Mouse (Mus musculus) 416B (cell line): ENCODE measurements at regions not wholly inside any gene's neighbourhood (a gene's known extent, or its start where the extent isn't known, plus 50 kb on each side); places are given as distances from the start of the nearest gene placed in this dataset.

ENCODE experiments used
- DNase-seq: peaks from one replicate; pipeline ENCODE4 v3.0.0; 2011; ENCODE audit warnings: low read depth

DNA sequence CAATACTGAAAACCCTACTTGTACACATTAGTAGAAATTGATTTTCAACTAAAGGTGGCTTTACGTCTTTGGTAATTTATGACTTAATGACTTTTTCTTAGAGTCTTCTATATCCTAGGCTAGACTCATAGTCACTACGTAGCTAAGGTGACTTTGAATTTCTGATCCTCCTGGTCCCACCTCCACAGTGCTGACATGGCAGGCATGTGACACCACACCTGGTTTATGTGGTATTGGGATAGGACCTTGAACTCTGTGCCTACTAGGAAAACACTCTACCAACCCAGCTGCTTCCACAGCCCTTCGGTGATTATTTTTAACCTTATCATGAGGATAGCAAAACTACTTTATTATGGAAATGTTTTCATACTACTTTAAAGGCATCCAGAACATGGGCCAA lies 51.5 kb upstream of the D7Ertd443e start:
- no peak for DNase-seq

DNA sequence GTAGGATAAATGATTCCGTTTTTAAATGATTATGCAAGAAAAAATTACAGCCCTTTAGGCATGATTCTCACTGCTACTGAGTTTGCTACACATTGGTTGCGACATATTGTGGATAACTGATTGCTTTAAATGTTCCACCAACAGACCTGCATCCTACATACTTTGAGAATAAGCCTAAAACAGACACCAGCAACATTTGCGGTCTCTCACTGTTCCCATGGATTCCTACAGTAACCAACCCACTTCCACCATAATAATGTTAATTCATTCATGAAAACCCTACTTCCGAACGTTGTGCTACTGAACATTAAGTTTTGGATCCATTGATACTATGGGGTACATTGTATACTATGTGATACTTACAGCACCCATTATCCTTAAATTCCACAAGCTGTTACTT lies 53.8 kb upstream of the D7Ertd443e start:
- no peak for DNase-seq

DNA sequence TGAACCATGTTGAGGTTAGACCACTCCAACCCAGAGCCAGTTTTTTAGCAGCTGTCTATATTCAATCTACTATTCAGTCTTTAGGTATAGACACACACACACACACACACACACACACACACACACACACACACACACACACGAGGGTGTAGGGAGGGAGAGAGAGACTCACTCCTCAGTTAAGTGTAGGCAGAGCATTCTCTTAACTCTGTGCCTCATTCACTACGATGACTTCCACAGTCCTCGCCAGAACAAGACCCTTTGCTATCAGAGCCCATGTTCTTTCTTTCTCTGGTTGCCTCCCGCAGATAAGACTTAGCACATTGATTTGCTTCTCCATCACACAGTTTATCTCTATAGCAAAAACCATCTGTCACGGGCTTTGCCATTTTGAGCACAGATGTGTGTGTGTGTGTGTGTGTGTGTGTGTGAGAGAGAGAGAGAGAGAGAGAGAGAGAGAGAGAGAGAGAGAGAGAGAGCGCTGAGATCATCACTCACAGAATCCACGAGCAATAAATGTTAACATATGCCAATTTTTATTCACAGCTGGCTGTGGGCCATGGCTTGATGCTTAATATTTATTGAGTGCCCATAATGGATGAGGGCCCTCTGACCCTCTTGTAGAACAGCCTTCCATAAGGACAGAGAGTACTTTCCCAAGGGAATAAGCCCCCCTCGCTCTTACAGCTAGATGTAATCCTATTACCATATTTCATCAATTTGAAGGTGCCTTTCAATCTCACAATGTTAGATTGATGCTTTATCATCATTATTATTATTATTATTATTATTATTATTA lies 59.7 kb upstream of the D7Ertd443e start:
- DNase-seq: no peak

DNA sequence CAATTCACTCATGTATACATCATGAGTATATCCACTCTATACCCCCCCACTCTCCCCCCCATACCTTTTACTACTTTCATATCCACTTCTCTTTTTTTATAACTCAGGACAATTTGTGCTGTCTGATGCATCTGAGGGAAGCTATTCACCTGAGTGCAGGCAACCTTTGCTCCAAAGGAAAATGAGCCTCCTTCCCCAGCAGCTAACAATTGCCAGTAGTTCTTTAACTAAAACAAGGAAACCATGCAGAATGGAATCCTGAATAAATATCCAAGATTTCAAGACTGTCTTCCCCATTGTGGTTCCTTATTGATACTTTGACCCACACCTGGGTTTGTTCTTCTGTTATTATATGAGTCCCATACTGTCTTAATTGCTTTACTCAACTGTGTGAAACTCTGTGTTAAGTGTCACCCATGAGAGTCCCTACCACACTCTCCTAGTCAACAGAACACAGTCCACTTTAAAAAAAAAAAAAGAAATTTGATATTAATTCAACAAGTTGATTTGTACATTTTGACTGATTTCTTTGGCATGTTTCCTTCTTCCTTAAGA lies 62.3 kb upstream of the D7Ertd443e start:
- DNase-seq: no peak

DNA sequence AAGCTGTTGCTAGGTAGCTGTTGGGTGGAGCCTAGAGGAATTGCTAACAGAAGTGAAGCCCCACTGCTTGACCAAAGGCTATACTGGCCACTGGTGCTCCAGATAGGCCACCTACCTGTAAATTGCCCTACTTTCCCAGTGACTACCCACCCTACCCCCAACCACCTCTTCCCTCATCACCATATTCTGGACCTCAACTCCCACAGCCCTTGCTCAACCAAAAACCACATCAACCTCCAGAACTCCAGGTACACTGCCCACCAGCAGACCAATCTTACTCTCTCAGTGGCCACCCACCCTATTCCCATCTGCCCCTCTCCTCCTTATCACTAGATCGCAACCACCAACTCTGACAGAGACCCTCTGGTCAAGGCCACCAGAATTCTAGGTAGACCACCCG lies 63.4 kb upstream of the D7Ertd443e start:
- no peak for DNase-seq

DNA sequence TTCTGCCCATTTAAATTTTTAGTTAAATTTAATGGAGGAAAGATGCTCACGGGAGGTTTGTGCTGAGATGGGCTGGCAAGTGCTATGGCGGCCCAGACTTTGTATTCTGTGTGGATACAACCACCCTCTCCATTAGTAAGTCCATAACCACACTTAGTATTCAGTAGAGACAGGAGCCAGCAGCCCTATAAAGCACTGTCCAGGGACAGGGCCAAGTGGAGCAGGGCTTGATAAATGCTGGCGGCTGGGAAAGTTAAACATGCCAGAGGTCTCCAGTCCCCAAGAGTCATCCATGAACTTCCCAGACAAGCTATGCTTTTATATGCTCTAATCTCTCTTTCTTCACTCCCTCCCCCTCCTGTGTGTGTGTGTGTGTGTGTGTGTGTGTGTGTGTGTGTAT lies 77.2 kb upstream of the D7Ertd443e start:
- DNase-seq: no peak

DNA sequence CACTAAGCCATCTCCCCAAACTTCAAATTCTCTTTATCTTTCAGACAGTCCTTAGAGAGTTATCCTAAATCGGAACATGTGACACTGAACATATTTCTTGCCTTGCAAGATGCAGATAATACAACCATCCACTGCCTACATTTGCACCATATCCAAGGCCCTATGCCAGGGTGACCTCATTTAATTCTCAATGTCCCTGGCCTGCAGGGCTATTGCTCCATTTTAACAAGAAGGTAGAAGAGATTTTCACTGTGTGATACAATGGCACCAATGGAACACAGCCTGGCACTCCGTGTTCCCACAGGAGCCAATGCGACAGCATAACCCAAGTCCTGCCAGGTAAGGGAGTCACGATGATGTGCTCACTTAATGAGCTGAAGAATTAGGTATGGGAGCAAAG lies 77.9 kb upstream of the D7Ertd443e start:
- no peak for DNase-seq

DNA sequence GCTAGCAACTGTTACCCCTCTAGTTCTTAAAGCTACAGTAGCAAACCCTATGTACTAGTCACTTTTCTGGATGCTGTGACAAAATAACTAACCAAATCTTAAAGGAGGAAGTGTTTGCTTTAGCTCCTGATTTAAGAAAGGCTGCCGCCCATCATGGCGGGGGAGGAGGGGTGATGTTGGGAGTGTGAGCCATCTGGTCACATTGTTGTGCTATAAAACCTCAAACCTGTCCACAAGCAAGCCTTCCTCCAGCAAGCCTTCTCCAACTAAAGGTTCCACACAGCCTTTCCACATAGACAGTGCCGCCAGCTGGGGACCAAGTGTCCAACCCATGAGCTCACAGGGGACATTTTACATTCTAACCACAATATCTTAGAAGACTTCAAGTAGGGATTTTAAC lies 81.8 kb upstream of the D7Ertd443e start:
- no peak for DNase-seq

DNA sequence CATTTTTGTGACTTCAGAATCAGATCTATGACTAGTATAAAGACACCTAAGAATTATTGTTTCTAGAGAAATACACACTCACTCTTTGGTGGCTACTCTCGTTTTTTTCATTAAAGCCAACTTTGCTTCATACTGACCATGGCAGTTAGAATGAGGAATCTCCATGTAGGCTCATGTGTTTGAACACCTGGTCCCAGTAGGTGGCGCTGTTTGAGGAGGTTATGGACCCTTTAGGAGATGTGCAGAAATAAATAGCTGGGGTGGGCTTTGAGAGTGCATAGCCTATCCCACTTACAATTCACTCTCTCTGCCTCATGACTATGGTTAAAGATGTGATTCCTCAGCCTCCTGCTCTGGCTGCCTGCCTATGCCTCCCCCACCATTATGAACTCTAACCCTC lies 85.8 kb upstream of the D7Ertd443e start:
- no peak for DNase-seq

DNA sequence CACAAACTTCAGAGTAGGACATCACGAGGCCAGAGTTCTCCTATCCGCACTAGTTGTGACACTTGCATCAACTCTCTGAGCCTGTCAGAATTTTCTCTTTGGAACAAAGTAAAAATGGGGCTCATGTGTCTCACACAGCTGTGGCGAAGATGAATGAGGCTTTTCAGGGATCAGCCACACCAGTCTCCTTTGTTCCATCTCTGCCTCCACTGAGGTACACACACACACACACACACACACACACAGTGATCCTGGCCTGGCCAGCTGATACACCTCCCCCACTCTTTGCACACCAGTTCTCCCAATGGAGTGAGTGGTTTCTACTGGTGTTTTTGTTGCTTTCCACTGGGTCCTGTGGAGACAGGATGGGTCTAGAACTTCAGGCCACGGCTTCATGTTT lies 105.9 kb upstream of the D7Ertd443e start:
- no peak for DNase-seq

DNA sequence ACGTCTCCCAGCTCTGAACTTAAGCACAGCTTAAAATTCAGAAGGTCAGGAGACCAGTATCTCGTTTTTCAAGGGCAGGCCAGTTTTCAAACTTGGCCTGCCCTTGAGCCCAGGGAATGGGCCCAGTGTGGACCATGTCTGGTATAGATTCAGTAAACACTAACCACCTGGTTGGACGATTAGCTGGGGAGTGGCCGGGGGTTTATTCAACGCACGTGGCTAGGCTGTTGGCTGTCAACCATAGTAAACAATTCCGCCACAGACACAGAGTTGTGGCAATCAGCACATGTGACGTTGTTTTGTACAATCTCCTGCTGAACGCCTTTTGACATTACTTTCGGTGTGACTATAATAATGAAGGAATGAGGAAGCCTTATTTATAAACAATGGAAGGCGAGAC lies 111.8 kb upstream of the D7Ertd443e start:
- DNase-seq: no peak

DNA sequence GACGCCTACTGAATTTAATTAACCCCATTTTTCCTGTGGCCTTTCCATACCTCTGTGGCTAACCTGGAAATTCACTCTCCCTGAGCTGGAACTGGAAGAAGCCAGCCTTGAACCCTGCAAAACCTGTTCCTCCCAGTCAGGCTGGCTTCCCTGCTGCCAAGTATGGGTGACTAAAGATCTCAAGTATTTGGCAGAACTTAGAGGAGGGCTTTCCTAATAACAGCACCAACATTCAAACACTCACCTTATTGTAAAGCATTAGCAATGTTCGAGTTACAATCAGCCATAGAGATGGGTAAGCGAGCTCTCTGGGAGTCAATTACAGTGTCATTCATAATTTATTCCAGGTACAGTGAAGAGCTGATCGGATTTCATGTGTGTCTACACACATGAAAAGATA lies 112.4 kb upstream of the D7Ertd443e start:
- no peak for DNase-seq

DNA sequence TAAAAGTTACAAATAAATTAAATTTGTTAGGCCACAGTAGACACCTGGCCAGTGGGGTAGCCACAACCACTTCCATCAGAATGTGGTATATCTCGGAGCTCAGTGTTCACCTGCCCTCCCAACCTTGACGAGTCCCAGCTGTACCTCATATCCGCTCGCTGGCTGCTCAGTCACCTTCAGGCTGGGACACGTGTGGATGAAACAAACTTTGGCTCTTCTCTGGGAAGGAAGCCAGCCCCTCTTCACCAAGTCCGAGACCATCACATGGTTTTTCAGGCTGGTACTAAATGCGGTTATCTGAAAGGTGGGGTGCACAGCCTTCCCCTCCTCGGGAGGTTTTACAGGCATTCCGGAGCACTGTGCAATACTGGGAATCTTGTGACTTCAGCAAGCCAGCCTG lies 113.3 kb upstream of the D7Ertd443e start:
- DNase-seq: no peak

DNA sequence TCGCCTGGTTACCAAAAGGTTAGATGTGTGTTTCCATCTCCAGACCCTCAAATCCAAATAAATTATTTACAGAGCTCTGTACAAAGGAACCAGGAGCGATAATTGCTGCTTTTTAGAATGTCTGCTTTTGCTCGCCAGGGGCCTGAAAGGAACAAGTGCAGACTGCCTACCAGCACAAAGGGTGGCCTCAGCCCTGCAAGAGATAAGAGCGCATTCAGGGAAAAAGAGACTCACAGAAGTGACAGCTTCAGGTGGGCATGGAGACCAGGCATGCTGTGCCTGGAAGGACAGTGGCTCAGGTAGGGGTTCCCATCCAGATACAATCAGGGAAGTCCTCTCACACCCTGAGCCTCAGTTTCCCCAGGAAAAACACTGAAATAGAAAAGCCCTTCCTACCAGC lies 114.0 kb upstream of the D7Ertd443e start:
- no peak for DNase-seq

DNA sequence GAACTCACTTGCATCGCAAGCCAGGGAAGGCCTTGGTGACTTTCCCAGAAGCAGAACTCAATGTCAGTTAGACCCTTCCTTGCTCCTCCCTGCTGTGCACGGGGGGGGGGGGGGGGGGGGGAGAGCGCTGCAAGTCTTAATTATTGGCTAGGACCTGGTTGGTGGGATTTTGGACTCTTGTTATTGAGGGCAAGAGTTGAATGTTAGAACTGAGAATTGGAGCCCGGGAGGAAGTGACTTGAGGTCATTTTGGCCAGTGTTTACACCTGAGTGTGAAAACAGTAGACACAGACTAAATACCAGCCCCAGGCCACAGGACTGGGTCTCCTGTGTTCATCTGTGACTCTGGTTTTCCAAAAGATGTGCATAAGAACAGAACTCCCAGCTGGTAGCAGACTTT lies 114.7 kb upstream of the D7Ertd443e start:
- no peak for DNase-seq

DNA sequence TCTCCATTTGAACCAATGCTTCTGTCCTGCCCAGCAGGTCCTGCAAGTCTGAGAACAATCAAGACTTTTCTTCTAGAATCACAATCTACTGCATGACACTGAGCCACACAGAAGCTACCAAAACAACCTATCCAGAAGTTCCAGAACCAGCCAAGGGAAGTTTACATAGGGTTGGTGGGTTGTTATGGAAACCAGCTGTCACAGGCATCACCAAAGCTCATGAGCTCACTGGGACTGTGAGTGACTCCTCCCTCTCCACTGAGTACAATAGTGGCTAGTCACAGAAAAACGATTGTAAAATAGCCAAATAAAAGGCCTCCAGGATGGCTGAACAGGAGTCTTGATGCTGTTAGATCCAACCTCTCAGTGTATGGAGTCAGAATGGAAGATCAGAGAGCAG lies 115.6 kb upstream of the D7Ertd443e start:
- no peak for DNase-seq

DNA sequence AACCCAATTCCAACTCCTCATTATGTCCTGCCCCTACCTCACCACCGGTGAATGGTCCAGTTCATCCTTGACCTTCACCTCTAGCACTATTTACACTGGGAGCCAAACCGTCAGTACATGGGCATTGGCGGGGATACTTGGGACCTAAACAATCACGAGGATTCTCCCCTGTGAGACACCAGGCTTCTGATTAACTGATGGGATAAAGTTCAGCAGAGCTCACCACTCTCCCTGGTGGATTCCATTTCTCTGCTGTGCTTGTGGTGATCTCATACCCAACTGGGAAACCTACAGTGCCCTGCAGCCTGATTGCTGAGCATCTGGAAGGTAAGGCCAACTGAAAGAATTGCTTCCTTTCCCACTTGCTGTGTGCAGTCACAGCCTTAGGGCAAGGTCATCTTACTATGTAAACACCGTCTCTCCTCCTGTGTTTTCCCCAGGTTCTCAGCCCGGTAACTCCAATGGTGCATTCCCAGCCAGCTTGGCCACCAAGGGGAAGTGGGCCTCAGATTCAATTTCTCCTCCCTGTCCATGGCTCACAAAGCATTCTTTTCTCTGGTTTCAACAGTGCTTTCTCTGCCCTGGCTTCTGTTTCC lies 125.0 kb upstream of the D7Ertd443e start:
- no peak for DNase-seq

DNA sequence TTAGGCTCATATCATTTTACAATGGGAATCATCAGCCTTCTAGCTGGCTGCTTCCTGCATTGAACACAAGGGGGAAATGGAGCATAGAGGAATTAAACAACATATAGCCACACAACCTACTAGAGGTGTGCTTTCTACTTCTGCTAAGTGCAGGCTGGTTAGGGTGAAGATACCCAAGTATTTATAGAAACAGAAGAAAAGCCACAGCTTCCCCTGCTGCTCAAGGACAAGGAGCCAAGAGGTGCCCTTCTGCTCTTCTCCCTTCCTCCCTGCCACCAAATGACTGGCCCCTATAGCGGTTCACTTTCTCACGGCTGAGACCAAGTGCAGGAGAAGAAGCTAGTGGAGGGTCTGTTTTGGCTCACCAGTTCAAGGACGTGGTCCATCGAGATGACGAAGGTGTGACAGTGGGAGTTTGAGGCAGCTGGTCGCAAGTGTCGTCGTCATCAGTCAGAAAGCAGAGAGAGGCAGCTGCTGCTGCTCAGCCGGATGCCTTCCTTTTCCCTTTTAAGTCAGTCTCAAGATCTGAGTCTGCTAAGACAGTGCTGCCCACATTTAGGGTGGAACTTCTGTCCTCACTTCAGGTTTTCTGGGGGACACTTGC lies 134.0 kb upstream of the D7Ertd443e start:
- DNase-seq: no peak

DNA sequence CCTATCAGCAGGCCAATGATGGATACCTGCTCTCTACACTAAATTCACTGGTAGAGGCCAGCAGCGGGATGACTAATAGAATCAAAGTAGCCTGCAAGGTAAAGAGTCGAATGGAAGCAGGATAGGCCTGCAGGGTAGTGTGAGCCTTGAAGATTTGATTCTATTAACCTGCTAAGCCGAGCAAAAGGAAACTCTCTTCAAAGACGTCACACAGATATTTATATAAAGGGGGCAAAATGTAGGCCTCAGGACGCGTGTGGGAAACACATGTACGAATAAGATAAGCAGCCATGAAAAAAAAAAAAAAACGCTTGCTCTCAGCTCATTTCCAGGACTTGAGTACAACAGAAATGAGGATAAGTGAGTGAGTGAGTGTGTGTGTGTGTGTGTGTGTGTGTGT lies 138.4 kb upstream of the D7Ertd443e start:
- DNase-seq: no peak

DNA sequence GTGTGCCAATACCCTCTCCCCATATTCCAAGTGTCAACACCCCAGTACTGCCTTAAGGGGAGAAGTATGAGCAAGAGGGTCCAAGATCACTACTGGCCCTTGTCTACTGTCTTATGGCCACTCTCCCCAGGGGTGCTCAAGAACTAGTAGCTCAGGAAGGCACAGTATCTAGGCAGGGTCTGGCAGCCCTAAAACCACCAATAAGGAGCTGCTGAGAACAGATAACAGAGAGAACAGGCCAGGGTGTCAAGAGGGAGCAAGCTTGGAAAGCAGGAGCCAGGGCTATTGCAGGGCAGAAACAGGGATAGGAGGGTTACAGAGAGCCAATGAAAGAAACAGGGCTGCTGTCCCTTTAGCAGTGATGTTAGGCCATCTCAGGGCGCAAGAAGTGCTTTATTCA lies 139.6 kb upstream of the D7Ertd443e start:
- DNase-seq: no peak

DNA sequence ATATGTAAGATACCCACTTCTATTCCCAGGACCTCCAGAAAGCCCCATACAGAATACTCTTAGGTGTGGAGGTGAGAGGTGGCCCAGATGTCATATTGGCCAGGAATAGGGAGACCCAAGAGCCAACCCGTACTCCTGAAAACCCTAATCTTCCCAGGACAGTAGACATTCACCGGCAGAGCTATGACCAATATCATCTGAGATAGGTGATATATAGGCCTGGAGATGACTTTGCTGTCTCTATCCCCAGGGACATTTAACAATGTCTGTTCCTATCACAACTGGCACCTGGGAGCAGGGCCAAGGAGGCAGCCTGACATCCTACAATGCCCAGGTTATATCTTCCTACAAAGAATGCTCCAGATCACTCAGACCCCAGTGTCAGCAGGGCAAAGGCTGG lies 140.0 kb upstream of the D7Ertd443e start:
- DNase-seq: no peak

DNA sequence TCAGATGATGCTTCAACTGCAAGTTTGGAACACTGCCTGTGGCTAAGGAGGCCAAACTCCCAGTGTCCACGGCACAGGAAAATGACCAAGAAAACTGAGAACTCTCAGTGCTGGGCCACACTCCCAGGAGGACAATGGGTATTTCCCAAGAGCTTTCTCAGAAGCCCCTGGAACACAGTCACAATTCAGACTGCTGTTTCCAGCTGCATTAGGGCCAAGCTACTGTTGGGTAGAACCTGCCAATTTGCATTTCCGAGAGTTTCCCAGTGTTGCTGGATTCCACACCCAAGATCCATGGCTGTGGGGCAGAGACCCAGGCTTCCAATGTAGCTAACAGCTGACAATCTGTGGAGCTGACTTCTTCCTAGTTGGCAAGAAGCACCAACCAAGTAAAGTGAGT lies 141.9 kb upstream of the D7Ertd443e start:
- DNase-seq: no peak

DNA sequence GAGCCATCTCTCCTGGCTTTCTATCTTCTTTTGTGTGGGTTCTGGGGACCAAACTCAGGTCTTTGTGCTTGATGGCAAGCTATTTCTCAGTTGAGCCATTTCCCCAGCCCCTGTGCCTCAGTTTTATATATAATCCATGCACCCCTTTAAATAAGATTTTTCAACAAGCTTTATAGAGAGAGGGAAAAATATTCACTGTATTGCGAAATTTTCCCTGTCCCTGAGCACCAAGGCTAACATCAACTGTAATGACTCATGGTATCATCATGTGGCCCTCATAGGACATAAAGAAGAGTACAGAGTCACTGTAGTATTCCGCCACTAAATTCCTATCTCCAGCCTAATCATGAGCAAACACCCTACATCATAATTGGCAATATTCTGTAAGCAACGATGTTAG lies 142.4 kb upstream of the Dock1 start:
- DNase-seq: no peak
